Mouse (Mus musculus): ENCODE results near the gene Eif2b4. TPM values are rescaled to one million over a fixed set of nuclear protein-coding genes. Genes with fewer than 3 reads are reported as not detected.
"Not testable (repeated sequence)": the region's sequence is repeated elsewhere in the genome, so short reads cannot be mapped to it uniquely, and the experiment has no call there.

Gene Eif2b4
- polyA plus RNA-seq, 1 experiment from 2014 or later: 73.3 TPM

- Histone ChIP-seq H3K27me3 (ENCODE audit: control insufficient read depth, insufficient read depth, low read length) (no peaks in the 10 kb centered on the region), H3K36me3 (ENCODE audit: control insufficient read depth, insufficient read depth) (no peaks in the 10 kb centered on the region), H3K27ac (ENCODE audit: low read length) (peak overlapping the region; percentile 91), H3K4me2 (ENCODE audit: low read depth, low read length) (peak overlapping the region; percentile 71), H3K9me3 (replicated peaks; ENCODE audit: control insufficient read depth, low read length) (no peaks in the 10 kb centered on the region), H3K4me3 (ENCODE audit: low read length) (peak overlapping the region; percentile 87), H3K9ac (ENCODE audit: low read length) (peak overlapping the region; percentile 90), H3K4me1 (ENCODE audit: control insufficient read depth, insufficient read depth, low read length) (peaks cover 20% of the 10 kb centered on the region)
- ATAC-seq (replicated peaks; ENCODE audit: extremely low read depth, insufficient read depth, low FRiP score): peak; percentile 50
- under 1% methylated on average over 38 of the region's 40 CpGs for WGBS
Observed at GRCm38 (mm10) chr5:31219911-31220447, 26.7 kb upstream of the Eif2b4 start.

DNA sequence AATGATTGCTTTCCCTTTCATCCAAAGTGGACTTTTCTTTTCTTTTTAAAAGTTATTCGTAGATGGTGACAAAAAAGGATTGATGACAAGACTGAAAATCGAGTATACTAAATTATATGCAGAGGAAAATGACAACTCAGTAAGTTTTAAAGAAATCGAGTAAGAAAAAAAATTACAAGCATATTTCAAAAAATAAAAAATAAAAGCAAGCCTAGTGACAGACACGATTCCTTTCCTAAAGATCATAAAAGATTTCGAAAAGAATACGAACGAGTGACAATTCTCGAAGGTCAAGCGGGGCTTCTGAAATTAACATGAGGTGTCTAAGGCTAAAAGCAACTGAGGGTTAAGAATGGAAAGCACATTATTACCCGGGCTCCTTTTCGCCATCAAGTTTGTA lies 26.2 kb upstream of the Eif2b4 start:
- H3K36me3 ChIP-seq (ENCODE audit: control insufficient read depth, insufficient read depth): no peaks in the 10 kb centered on the region
- WGBS: 1% methylated on average over 11 of the region's 11 CpGs
- H3K27ac ChIP-seq (ENCODE audit: low read length): peak overlapping the region; percentile 91
- H3K4me3 ChIP-seq (ENCODE audit: low read length): peak overlapping the region; percentile 87
- peak overlapping the region; percentile 71 for H3K4me2 ChIP-seq (ENCODE audit: low read depth, low read length)
- H3K4me1 ChIP-seq (ENCODE audit: control insufficient read depth, insufficient read depth, low read length): peaks cover 20% of the 10 kb centered on the region
- ATAC-seq (replicated peaks; ENCODE audit: extremely low read depth, insufficient read depth, low FRiP score): no peak
- no peaks in the 10 kb centered on the region for H3K27me3 ChIP-seq (ENCODE audit: control insufficient read depth, insufficient read depth, low read length)
- H3K9ac ChIP-seq (ENCODE audit: low read length): peak overlapping the region; percentile 90
- no peaks in the 10 kb centered on the region for H3K9me3 ChIP-seq (replicated peaks; ENCODE audit: control insufficient read depth, low read length)

DNA sequence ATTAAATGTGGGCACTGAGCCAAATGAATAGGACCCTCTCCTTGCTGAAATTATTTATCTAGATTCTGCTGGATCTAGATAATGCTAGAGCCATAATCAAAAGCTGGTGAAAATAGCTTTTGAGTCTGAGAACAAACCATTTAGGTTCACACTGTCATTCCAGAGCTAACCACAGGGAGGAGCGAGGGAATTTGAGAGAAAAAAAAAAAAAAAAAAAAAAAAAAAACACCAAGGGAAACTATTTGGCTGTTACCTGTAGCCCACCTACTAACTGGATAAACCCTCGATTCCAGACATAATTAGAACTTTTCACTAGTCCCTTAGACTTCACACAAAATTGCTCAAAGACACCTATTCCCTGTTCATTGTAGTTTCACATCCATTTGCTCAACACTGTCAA lies 25.8 kb upstream of the Eif2b4 start:
- WGBS: 0% methylated on average over 2 of the region's 2 CpGs
- Histone ChIP-seq H3K27ac (ENCODE audit: low read length) (no peak overlapping the region), H3K9me3 (replicated peaks; ENCODE audit: control insufficient read depth, low read length) (no peaks in the 10 kb centered on the region), H3K36me3 (ENCODE audit: control insufficient read depth, insufficient read depth) (no peaks in the 10 kb centered on the region), H3K4me2 (ENCODE audit: low read depth, low read length) (peak overlapping the region; percentile 71), H3K4me3 (ENCODE audit: low read length) (peak overlapping the region; percentile 44), H3K4me1 (ENCODE audit: control insufficient read depth, insufficient read depth, low read length) (peaks cover 20% of the 10 kb centered on the region), H3K9ac (ENCODE audit: low read length) (peak overlapping the region; percentile 90), H3K27me3 (ENCODE audit: control insufficient read depth, insufficient read depth, low read length) (no peaks in the 10 kb centered on the region)
- no peak for ATAC-seq (replicated peaks; ENCODE audit: extremely low read depth, insufficient read depth, low FRiP score)

DNA sequence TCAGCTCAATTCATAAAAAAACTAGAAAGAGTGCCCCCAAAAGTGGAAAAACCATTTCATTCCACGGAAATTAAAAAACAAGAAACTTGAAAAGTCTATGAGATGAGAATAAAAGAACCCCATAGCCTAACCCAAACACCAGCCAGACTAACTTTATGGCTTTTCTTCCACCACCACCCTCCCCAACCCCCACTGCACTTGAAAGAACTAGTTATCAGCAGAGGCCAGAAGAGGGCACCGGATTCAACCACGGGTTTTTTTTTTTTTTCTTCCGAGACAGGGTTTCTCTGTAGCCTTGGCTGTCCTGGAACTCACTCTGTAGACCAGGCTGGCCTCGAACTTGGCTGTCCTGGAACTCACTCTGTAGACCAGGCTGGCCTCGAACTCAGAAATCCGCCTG lies 25.1 kb upstream of the Eif2b4 start:
- no peak for ATAC-seq (replicated peaks; ENCODE audit: extremely low read depth, insufficient read depth, low FRiP score)
- no peak overlapping the region for H3K4me3 ChIP-seq (ENCODE audit: low read length)
- H3K9me3 ChIP-seq (replicated peaks; ENCODE audit: control insufficient read depth, low read length): no peaks in the 10 kb centered on the region
- no peak overlapping the region for H3K9ac ChIP-seq (ENCODE audit: low read length)
- 50% methylated on average over 7 of the region's 7 CpGs for WGBS
- H3K4me1 ChIP-seq (ENCODE audit: control insufficient read depth, insufficient read depth, low read length): peaks cover 20% of the 10 kb centered on the region
- H3K36me3 ChIP-seq (ENCODE audit: control insufficient read depth, insufficient read depth): no peaks in the 10 kb centered on the region
- peak overlapping the region; percentile 71; the same call in 1 of the 2 replicates for H3K4me2 ChIP-seq (ENCODE audit: low read depth, low read length)
- H3K27ac ChIP-seq (ENCODE audit: low read length): no peak overlapping the region
- H3K27me3 ChIP-seq (ENCODE audit: control insufficient read depth, insufficient read depth, low read length): no peaks in the 10 kb centered on the region

DNA sequence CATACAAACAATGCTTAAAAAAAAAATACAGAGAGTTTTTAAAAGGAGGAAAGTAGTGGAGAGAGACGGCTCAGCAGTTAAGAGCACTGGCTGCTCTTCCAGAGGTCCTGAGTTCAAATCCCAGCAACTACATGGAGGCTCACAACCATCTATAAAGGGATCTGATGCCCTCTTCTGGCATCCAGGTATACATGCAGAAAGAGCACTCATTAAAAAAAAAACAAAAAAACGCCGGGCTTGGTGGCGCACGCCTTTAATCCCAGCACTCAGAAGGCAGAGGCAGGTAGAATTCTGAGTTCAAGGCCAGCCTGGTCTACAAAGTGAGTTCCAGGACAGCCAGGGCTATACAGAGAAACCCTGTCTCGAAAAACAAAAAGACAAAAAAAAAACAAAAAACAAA lies 23.3 kb upstream of the Eif2b4 start:
- not testable (repeated sequence) for H3K9ac ChIP-seq (ENCODE audit: low read length); H3K36me3 ChIP-seq (ENCODE audit: control insufficient read depth, insufficient read depth); H3K4me3 ChIP-seq (ENCODE audit: low read length); H3K27ac ChIP-seq (ENCODE audit: low read length); H3K4me2 ChIP-seq (ENCODE audit: low read depth, low read length); ATAC-seq (replicated peaks; ENCODE audit: extremely low read depth, insufficient read depth, low FRiP score); H3K27me3 ChIP-seq (ENCODE audit: control insufficient read depth, insufficient read depth, low read length); H3K9me3 ChIP-seq (replicated peaks; ENCODE audit: control insufficient read depth, low read length)
- H3K4me1 ChIP-seq (ENCODE audit: control insufficient read depth, insufficient read depth, low read length): peaks cover 18% of the 10 kb centered on the region
- 88% methylated on average over 6 of the region's 6 CpGs for WGBS

GRCm38 (mm10) chr5:31204421-31204820 lies 11.2 kb upstream of the Eif2b4 start:
- Histone ChIP-seq H3K4me1 (ENCODE audit: control insufficient read depth, insufficient read depth, low read length) (peaks cover 14% of the 10 kb centered on the region), H3K27me3 (ENCODE audit: control insufficient read depth, insufficient read depth, low read length) (no peaks in the 10 kb centered on the region), H3K4me3 (ENCODE audit: low read length) (no peak overlapping the region), H3K9ac (ENCODE audit: low read length) (no peak overlapping the region), H3K36me3 (ENCODE audit: control insufficient read depth, insufficient read depth) (peaks cover 57% of the 10 kb centered on the region), H3K27ac (ENCODE audit: low read length) (no peak overlapping the region), H3K9me3 (replicated peaks; ENCODE audit: control insufficient read depth, low read length) (peaks cover 4% of the 10 kb centered on the region), H3K4me2 (ENCODE audit: low read depth, low read length) (no peak overlapping the region)
- WGBS: 86% methylated on average over 6 of the region's 6 CpGs
- no peak for ATAC-seq (replicated peaks; ENCODE audit: extremely low read depth, insufficient read depth, low FRiP score)

DNA sequence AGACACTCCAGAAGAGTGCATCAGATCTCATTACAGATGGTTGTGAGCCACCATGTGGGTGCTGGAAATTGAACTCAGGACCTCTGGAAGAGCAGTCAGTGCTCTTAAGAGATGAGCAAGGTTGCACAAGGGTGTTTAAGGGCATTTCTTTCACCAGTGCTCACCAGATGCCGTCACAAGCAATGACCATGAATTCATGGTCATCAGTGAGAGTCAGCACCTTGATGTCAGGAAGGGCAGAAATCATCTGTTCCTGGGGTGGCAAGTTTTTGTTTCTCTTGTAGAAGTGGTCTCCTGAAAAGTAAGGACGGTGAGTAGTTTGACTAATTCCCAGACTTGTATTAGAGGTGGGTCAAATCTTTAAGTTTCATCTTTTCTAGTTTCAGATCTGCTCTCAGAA lies 10.6 kb upstream of the Eif2b4 start:
- H3K4me2 ChIP-seq (ENCODE audit: low read depth, low read length): no peak overlapping the region
- H3K4me3 ChIP-seq (ENCODE audit: low read length): no peak overlapping the region
- H3K9me3 ChIP-seq (replicated peaks; ENCODE audit: control insufficient read depth, low read length): peaks cover 4% of the 10 kb centered on the region
- H3K27me3 ChIP-seq (ENCODE audit: control insufficient read depth, insufficient read depth, low read length): no peaks in the 10 kb centered on the region
- H3K36me3 ChIP-seq (ENCODE audit: control insufficient read depth, insufficient read depth): peaks cover 63% of the 10 kb centered on the region
- no peak for ATAC-seq (replicated peaks; ENCODE audit: extremely low read depth, insufficient read depth, low FRiP score)
- peaks cover 14% of the 10 kb centered on the region for H3K4me1 ChIP-seq (ENCODE audit: control insufficient read depth, insufficient read depth, low read length)
- no peak overlapping the region for H3K27ac ChIP-seq (ENCODE audit: low read length)
- WGBS: 87% methylated on average over 2 of the region's 2 CpGs
- H3K9ac ChIP-seq (ENCODE audit: low read length): no peak overlapping the region

DNA sequence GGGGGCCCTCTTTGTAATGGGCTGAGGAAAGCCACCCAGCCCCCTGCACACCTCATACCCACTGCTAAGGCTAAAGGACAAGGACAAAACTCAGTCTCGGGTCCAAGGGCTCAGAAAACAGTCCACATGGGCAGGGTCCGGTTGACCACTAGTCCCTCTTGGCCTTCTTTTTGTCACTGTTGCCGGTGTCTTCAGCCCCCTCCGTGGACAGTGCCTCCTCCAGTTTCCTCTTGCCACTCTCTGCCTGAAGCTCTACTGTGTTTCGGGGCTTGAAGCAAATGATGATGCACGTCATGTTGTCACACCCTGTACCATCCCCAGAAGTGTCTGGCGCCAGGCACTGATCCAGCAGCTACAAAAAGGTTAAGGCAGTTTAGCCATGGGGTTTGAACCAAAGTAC lies 9.7 kb upstream of the Eif2b4 start:
- Histone ChIP-seq H3K4me2 (ENCODE audit: low read depth, low read length) (peak overlapping the region; percentile 88), H3K36me3 (ENCODE audit: control insufficient read depth, insufficient read depth) (peaks cover 72% of the 10 kb centered on the region), H3K4me3 (ENCODE audit: low read length) (peak overlapping the region; percentile 72), H3K4me1 (ENCODE audit: control insufficient read depth, insufficient read depth, low read length) (peaks cover 14% of the 10 kb centered on the region), H3K9ac (ENCODE audit: low read length) (peak overlapping the region; percentile 82; the same call in 1 of the 2 replicates), H3K9me3 (replicated peaks; ENCODE audit: control insufficient read depth, low read length) (peaks cover 4% of the 10 kb centered on the region), H3K27ac (ENCODE audit: low read length) (peak overlapping the region; percentile 85), H3K27me3 (ENCODE audit: control insufficient read depth, insufficient read depth, low read length) (no peaks in the 10 kb centered on the region)
- no peak for ATAC-seq (replicated peaks; ENCODE audit: extremely low read depth, insufficient read depth, low FRiP score)
- 81% methylated on average over 7 of the region's 7 CpGs for WGBS

GRCm38 (mm10) chr5:31201742-31202590 lies 8.7 kb upstream of the Eif2b4 start, which contains the start of gene Zfp513:
TSS of gene Zfp513 (minus strand) at chr5:31202303.
- Histone ChIP-seq H3K4me1 (ENCODE audit: control insufficient read depth, insufficient read depth, low read length) (peaks cover 14% of the 10 kb centered on the region), H3K4me3 (ENCODE audit: low read length) (peak within 1 kb of the TSS; percentile 72), H3K36me3 (ENCODE audit: control insufficient read depth, insufficient read depth) (peaks cover 71% of the 10 kb centered on the region), H3K9ac (ENCODE audit: low read length) (peak within 1 kb of the TSS; percentile 83), H3K9me3 (replicated peaks; ENCODE audit: control insufficient read depth, low read length) (peaks cover 4% of the 10 kb centered on the region), H3K27ac (ENCODE audit: low read length) (peak within 1 kb of the TSS; percentile 85), H3K27me3 (ENCODE audit: control insufficient read depth, insufficient read depth, low read length) (no peaks in the 10 kb centered on the region), H3K4me2 (ENCODE audit: low read depth, low read length) (peak within 1 kb of the TSS; percentile 88)
- peak; percentile 97 for ATAC-seq (replicated peaks; ENCODE audit: extremely low read depth, insufficient read depth, low FRiP score)
- WGBS: under 1% methylated on average over 53 of the region's 53 CpGs
